Mouse (Mus musculus): ENCODE measurements around the gene Rasgrf2.

- no peak for TF ChIP-seq CTCF (IDR thresholded peaks at IDR 0.05; ENCODE audit: control insufficient read depth, insufficient read depth, low read length)
- TF ChIP-seq POLR2A (IDR thresholded peaks at IDR 0.05; ENCODE audit: borderline replicate concordance, control insufficient read depth, low read depth, low read length): no peak
Measured at GRCm38 (mm10) chr13:92022202-92022601, 109.3 kb downstream of the Rasgrf2 start.

Measured in bone marrow, adult 2 months (tissue).